Mouse (Mus musculus): ENCODE data around the gene Gng13. TPM values are rescaled to one million over a fixed set of nuclear protein-coding genes. Genes with fewer than 3 reads are reported as not detected.

The Gng13 gene
- polyA plus RNA-seq, 1 experiment from 2014 or later = not detected

- H3K27me3 ChIP-seq = peaks cover 16% of the 10 kb centered on the region
- ChIA-PET POLR2A (no interaction called here), CTCF (no interaction called here)
- peak; percentile 63 for TF ChIP-seq CTCF (IDR thresholded peaks at IDR 0.05)
- ATAC-seq (no peak), DNase-seq (ENCODE audit: low read depth, low spot score) (no peak)
- in situ Hi-C loops (cut with MboI; ENCODE audit: low pct_unique_long_range_greater_than_20kb) = no loop called here
These were observed 16.0 kb upstream of the Gng13 start for GRCm38 (mm10) chr17:25700863-25701496.

- H3K27me3 ChIP-seq = peaks cover 4% of the 10 kb centered on the region
- in situ Hi-C loops (cut with MboI; ENCODE audit: low pct_unique_long_range_greater_than_20kb) = no loop called here
- TF ChIP-seq CTCF (IDR thresholded peaks at IDR 0.05) = no peak
- CTCF ChIA-PET = no interaction called here
- POLR2A ChIA-PET = no interaction called here
- no peak for ATAC-seq
- no peak for DNase-seq (ENCODE audit: low read depth, low spot score)
These were observed 7.0 kb upstream of the Gng13 start for GRCm38 (mm10) chr17:25709994-25710393.

GRCm38 (mm10) chr17:25711136-25711535 is 5.8 kb upstream of the Gng13 start:
- POLR2A ChIA-PET = no interaction called here
- DNase-seq (ENCODE audit: low read depth, low spot score) (peak; percentile 33), ATAC-seq (peak; percentile 42)
- no peak for TF ChIP-seq CTCF (IDR thresholded peaks at IDR 0.05)
- in situ Hi-C loops (cut with MboI; ENCODE audit: low pct_unique_long_range_greater_than_20kb) = no loop called here
- peaks cover 4% of the 10 kb centered on the region for H3K27me3 ChIP-seq
- CTCF ChIA-PET = interaction anchor here (0.7 to 1.7 kb wide), 4 partner anchors 13 to 143 kb away, joined by 3 to 6 read pairs (median 4); no protein-coding TSS in a partner anchor

- in situ Hi-C loops (cut with MboI; ENCODE audit: low pct_unique_long_range_greater_than_20kb) = no loop called here
- no peak for ATAC-seq
- ChIA-PET POLR2A (interaction anchor here (0.5 kb wide), 1 partner anchor 1903 kb away, joined by 3 read pairs; no protein-coding TSS in a partner anchor), CTCF (interaction anchor here (1.1 kb wide), 1 partner anchor 69 kb away, joined by 3 read pairs; no protein-coding TSS in a partner anchor)
- H3K27me3 ChIP-seq = no peaks in the 10 kb centered on the region
- no peak for TF ChIP-seq CTCF (IDR thresholded peaks at IDR 0.05)
- no peak for DNase-seq (ENCODE audit: low read depth, low spot score)
These were observed 1.3 kb upstream of the Gng13 start for GRCm38 (mm10) chr17:25715627-25716026.

DNA sequence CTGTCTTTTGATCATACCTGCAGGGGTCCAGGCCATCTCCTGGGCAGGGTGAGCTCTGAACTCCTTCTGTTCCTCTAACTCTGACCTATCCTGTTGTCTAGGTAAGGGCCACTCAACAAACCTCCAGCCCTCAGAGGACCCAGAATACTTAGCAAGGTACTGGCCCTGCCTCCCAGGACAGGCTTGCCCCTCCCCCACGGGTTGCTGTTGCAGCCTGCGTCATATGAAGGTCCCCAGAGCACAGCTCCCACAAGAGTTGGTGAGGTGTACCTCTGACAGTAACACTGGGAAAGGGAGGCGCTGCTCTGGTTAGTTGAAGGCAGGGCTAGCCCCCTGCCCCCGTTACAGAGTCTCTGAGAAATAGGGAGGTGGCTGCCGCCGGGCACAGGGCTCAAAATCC is 841 bp upstream of the Gng13 start:
- ChIA-PET CTCF (interaction anchor here (1.1 kb wide), 1 partner anchor 69 kb away, joined by 3 read pairs; no protein-coding TSS in a partner anchor), POLR2A (no interaction called here)
- in situ Hi-C loops (cut with MboI; ENCODE audit: low pct_unique_long_range_greater_than_20kb) = no loop called here
- DNase-seq (ENCODE audit: low read depth, low spot score) = no peak
- TF ChIP-seq CTCF (IDR thresholded peaks at IDR 0.05) = no peak
- no peak for ATAC-seq
- H3K27me3 ChIP-seq = no peaks in the 10 kb centered on the region

DNA sequence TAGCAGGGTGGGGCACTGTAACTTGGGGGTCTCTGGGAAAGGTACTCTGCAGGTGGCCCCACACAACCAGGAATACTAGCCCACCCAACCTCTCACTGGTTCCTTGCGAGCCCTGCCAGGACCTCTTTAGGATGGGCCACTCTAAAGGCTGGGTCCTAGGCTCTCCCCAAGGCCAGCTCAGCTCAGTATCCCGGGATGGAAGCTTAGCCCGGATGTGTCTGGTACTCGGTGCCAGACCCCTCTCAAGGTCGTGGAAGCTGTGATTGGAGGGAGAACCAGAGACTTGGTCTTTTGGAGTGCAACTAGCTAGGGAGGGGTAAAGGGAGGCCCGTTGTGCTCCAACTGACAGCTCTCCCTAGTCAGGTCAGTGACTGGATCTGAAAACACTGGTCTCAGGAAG is 720 bp downstream of the Gng13 start:
- ATAC-seq = no peak
- no peak for TF ChIP-seq CTCF (IDR thresholded peaks at IDR 0.05)
- no peak for DNase-seq (ENCODE audit: low read depth, low spot score)
- no peaks in the 10 kb centered on the region for H3K27me3 ChIP-seq
- CTCF ChIA-PET = no interaction called here
- POLR2A ChIA-PET = interaction anchor here (0.9 kb wide), 1 partner anchor 9 kb away, joined by 3 read pairs; no protein-coding TSS in a partner anchor
- in situ Hi-C loops (cut with MboI; ENCODE audit: low pct_unique_long_range_greater_than_20kb) = no loop called here

DNA sequence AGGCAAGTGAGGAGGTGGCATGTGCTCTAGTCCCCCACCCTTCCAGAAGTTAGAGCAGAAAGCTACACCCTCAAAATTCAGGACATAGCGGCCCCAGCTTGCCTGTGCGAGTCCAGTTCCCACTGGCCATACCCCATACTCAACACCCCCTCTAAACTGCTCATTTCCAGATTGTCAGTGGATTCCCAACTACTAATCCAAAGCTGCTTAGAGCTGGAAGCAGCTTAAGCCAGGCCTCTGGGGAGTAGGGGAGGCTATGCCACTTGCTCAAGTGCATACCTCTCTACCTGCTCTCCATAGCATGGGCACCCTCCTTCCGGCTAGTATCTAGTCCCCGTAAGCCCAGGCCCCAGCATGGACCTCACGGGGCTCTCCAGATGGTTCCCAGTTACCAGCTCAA is 4.5 kb downstream of the Gng13 start:
- no peak for ATAC-seq
- ChIA-PET CTCF (no interaction called here), POLR2A (interaction anchor here (0.9 kb wide), 1 partner anchor 10 kb away, joined by 3 read pairs; no protein-coding TSS in a partner anchor)
- H3K27me3 ChIP-seq = no peaks in the 10 kb centered on the region
- TF ChIP-seq CTCF (IDR thresholded peaks at IDR 0.05) = no peak
- no peak for DNase-seq (ENCODE audit: low read depth, low spot score)
- in situ Hi-C loops (cut with MboI; ENCODE audit: low pct_unique_long_range_greater_than_20kb) = no loop called here

GRCm38 (mm10) chr17:25723470-25723869 is 6.5 kb downstream of the Gng13 start:
- ATAC-seq (no peak), DNase-seq (ENCODE audit: low read depth, low spot score) (no peak)
- in situ Hi-C loops (cut with MboI; ENCODE audit: low pct_unique_long_range_greater_than_20kb) = no loop called here
- CTCF ChIA-PET = interaction anchor here (1.1 kb wide), 1 partner anchor 12 kb away, joined by 4 read pairs; no protein-coding TSS in a partner anchor
- no peaks in the 10 kb centered on the region for H3K27me3 ChIP-seq
- POLR2A ChIA-PET = no interaction called here
- no peak for TF ChIP-seq CTCF (IDR thresholded peaks at IDR 0.05)

DNA sequence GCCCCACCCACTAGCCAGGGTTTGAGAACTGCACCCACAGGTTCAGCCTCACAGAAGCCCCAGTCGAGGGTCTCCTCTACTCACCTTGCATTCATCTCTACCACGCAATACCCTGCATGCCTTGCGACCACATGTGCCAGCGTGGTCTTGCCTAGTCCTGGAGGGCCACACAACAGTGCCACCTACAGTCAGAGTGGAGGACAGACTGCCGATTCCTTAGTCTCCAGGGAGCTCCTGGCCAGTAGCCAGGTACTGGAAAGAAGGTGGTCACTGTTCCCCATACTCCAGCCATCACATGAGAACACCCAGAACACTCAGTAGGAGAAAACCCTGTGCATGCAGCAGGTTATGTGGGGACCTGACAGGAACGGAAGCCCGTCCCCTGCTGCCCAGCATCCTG is 6.9 kb downstream of the Gng13 start:
- H3K27me3 ChIP-seq = no peaks in the 10 kb centered on the region
- ATAC-seq (no peak), DNase-seq (ENCODE audit: low read depth, low spot score) (no peak)
- no peak for TF ChIP-seq CTCF (IDR thresholded peaks at IDR 0.05)
- in situ Hi-C loops (cut with MboI; ENCODE audit: low pct_unique_long_range_greater_than_20kb) = no loop called here
- CTCF ChIA-PET = interaction anchor here (1.1 kb wide), 1 partner anchor 12 kb away, joined by 4 read pairs; no protein-coding TSS in a partner anchor
- POLR2A ChIA-PET = no interaction called here

DNA sequence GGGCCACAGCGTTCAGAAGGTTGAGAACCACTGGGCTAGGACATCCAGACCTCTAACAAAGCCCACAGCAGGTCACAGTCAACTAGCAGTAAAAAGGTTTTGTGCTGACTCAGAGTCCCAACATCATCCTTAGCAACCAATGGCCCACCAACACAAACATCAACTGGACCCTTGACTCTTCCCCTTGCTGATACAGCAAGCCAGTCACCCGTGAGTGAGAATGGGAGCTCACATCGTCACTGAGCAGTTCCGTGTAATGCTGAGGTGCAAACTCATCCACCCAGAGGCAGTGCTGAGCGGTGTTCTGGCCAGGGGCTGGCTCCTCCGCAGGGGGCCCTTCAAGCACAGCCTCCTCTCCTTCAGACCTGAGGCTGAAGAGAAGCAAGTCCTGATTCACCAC is 8.3 kb downstream of the Gng13 start:
- ATAC-seq (no peak), DNase-seq (ENCODE audit: low read depth, low spot score) (no peak)
- in situ Hi-C loops (cut with MboI; ENCODE audit: low pct_unique_long_range_greater_than_20kb) = no loop called here
- H3K27me3 ChIP-seq = no peaks in the 10 kb centered on the region
- ChIA-PET POLR2A (interaction anchor here (0.5 kb wide), 1 partner anchor 547 kb away, joined by 3 read pairs; no protein-coding TSS in a partner anchor), CTCF (no interaction called here)
- TF ChIP-seq CTCF (IDR thresholded peaks at IDR 0.05) = no peak

- POLR2A ChIA-PET = no interaction called here
- in situ Hi-C loops (cut with MboI; ENCODE audit: low pct_unique_long_range_greater_than_20kb) = no loop called here
- DNase-seq (ENCODE audit: low read depth, low spot score) (peak; percentile 98), ATAC-seq (peak; percentile 84)
- CTCF ChIA-PET = interaction anchor here (0.8 to 2.1 kb wide), 3 partner anchors 16 to 129 kb away, joined by 3 to 8 read pairs (median 3); no protein-coding TSS in a partner anchor
- TF ChIP-seq CTCF (IDR thresholded peaks at IDR 0.05) = no peak
- H3K27me3 ChIP-seq = no peaks in the 10 kb centered on the region
These were observed 10.5 kb downstream of the Gng13 start, which contains the start of the genes Chtf18 and Rpusd1 for GRCm38 (mm10) chr17:25727265-25728008. Gene Chtf18 (minus strand): TSS chr17:25727419. Gene Rpusd1 (plus strand): TSS chr17:25727670.
